Mouse (Mus musculus): ENCODE measurements at regions not wholly inside any gene's neighbourhood (a gene's known extent, or its start where the extent isn't known, plus 50 kb on each side); places are given as distances from the start of the nearest gene placed in this dataset.

DNA sequence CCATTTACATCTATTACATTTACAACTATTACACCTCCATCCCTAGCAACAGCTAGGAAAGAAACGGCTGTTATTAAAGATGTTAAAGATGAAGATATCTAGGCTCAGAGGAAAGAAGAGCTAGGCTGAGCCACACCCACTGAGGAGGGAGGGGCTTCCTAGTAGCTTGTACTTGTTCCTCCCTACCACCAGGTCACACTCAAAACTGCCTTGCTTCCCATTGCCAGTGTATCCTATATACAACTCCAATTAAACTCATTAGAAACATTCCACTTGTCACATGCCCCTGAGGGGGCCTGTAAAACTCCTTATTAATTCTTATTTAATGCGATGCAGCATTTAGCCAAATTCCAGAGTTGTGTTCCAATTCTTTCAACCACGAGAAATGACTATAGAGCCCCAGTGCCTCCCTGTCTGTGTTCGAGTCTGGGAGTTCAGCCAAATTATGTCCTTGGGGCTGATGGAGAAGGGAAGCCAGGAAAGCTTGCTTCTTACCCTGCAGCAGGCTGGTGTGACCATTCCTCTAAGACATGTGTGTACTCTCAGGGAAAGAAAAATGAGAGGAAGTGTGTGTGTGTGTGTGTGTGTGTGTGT is 225.0 kb upstream of the Tmem132c start:
- Histone ChIP-seq H3K27ac (replicated peaks in 1 of 2; ENCODE audit: control insufficient read depth in 1 of 2, insufficient read depth in 1 of 2, low read depth in 2 of 2, low read length in 2 of 2) (no peak overlapping the region), H3K4me1 (ENCODE audit: control insufficient read depth in 2 of 2, insufficient read depth in 2 of 2, low read length in 2 of 2) (no peaks in the 10 kb centered on the region), H3K4me3 (ENCODE audit: control insufficient read depth in 1 of 2, insufficient read depth in 1 of 2, low read depth in 1 of 2, low read length in 2 of 2) (no peak overlapping the region), H3K36me3 (ENCODE audit: control insufficient read depth, insufficient read depth, low read length) (no peaks in the 10 kb centered on the region), H3K9me3 (ENCODE audit: control insufficient read depth, low read length) (no peaks in the 10 kb centered on the region; the same call in 1 of the 2 replicates), H3K4me2 (ENCODE audit: low read length) (no peak overlapping the region), H3K27me3 (ENCODE audit: control insufficient read depth, insufficient read depth, low read length) (no peaks in the 10 kb centered on the region), H3K9ac (ENCODE audit: low read length) (no peak overlapping the region)
- WGBS: 67% methylated on average over 4 of the region's 4 CpGs
- ATAC-seq (ENCODE audit: insufficient number of reproducible peaks, insufficient read depth, low FRiP score, low read depth): no peak

GRCm38 (mm10) chr5:127017971-127018370 is 223.6 kb upstream of the Tmem132c start:
- Histone ChIP-seq H3K36me3 (ENCODE audit: control insufficient read depth, insufficient read depth, low read length) (no peaks in the 10 kb centered on the region), H3K4me1 (ENCODE audit: control insufficient read depth in 2 of 2, insufficient read depth in 2 of 2, low read length in 2 of 2) (no peaks in the 10 kb centered on the region), H3K4me2 (ENCODE audit: low read length) (no peak overlapping the region), H3K9ac (ENCODE audit: low read length) (no peak overlapping the region), H3K27me3 (ENCODE audit: control insufficient read depth, insufficient read depth, low read length) (no peaks in the 10 kb centered on the region), H3K4me3 (ENCODE audit: control insufficient read depth in 1 of 2, insufficient read depth in 1 of 2, low read depth in 1 of 2, low read length in 2 of 2) (no peak overlapping the region), H3K9me3 (ENCODE audit: control insufficient read depth, low read length) (no peaks in the 10 kb centered on the region; the same call in 1 of the 2 replicates), H3K27ac (replicated peaks in 1 of 2; ENCODE audit: control insufficient read depth in 1 of 2, insufficient read depth in 1 of 2, low read depth in 2 of 2, low read length in 2 of 2) (no peak overlapping the region)
- ATAC-seq (ENCODE audit: insufficient number of reproducible peaks, insufficient read depth, low FRiP score, low read depth): no peak
- 74% methylated on average over 4 of the region's 4 CpGs for WGBS

- Histone ChIP-seq H3K4me2 (ENCODE audit: low read length) (no peak overlapping the region), H3K4me1 (ENCODE audit: control insufficient read depth in 2 of 2, insufficient read depth in 2 of 2, low read length in 2 of 2) (no peaks in the 10 kb centered on the region), H3K27ac (replicated peaks in 1 of 2; ENCODE audit: control insufficient read depth in 1 of 2, insufficient read depth in 1 of 2, low read depth in 2 of 2, low read length in 2 of 2) (no peak overlapping the region), H3K27me3 (ENCODE audit: control insufficient read depth, insufficient read depth, low read length) (no peaks in the 10 kb centered on the region), H3K4me3 (ENCODE audit: control insufficient read depth in 1 of 2, insufficient read depth in 1 of 2, low read depth in 1 of 2, low read length in 2 of 2) (no peak overlapping the region), H3K9ac (ENCODE audit: low read length) (no peak overlapping the region), H3K9me3 (ENCODE audit: control insufficient read depth, low read length) (no peaks in the 10 kb centered on the region), H3K36me3 (ENCODE audit: control insufficient read depth, insufficient read depth, low read length) (no peaks in the 10 kb centered on the region)
- ATAC-seq (ENCODE audit: insufficient number of reproducible peaks, insufficient read depth, low FRiP score, low read depth): no peak
- 22% methylated on average over 5 of the region's 5 CpGs for WGBS
These were observed 205.1 kb upstream of the Tmem132c start for GRCm38 (mm10) chr5:127036472-127036871.

- H3K27ac ChIP-seq (replicated peaks in 1 of 2; ENCODE audit: control insufficient read depth in 1 of 2, insufficient read depth in 1 of 2, low read depth in 2 of 2, low read length in 2 of 2): no peak overlapping the region
- no peak overlapping the region for H3K4me2 ChIP-seq (ENCODE audit: low read length)
- H3K4me3 ChIP-seq (ENCODE audit: control insufficient read depth in 1 of 2, insufficient read depth in 1 of 2, low read depth in 1 of 2, low read length in 2 of 2): no peak overlapping the region
- no peak for ATAC-seq (ENCODE audit: insufficient number of reproducible peaks, insufficient read depth, low FRiP score, low read depth)
- peaks cover under 1% of the 10 kb centered on the region; the same call in 1 of the 2 replicates for H3K9me3 ChIP-seq (ENCODE audit: control insufficient read depth, low read length)
- H3K4me1 ChIP-seq (ENCODE audit: control insufficient read depth in 2 of 2, insufficient read depth in 2 of 2, low read length in 2 of 2): no peaks in the 10 kb centered on the region
- WGBS: 68% methylated on average over 4 of the region's 4 CpGs
- no peak overlapping the region for H3K9ac ChIP-seq (ENCODE audit: low read length)
- H3K27me3 ChIP-seq (ENCODE audit: control insufficient read depth, insufficient read depth, low read length): no peaks in the 10 kb centered on the region
- no peaks in the 10 kb centered on the region for H3K36me3 ChIP-seq (ENCODE audit: control insufficient read depth, insufficient read depth, low read length)
These were observed 183.8 kb upstream of the Tmem132c start for GRCm38 (mm10) chr5:127057770-127058169.

- no peak overlapping the region for H3K4me2 ChIP-seq (ENCODE audit: low read length)
- H3K4me3 ChIP-seq (ENCODE audit: control insufficient read depth in 1 of 2, insufficient read depth in 1 of 2, low read depth in 1 of 2, low read length in 2 of 2): no peak overlapping the region
- no peaks in the 10 kb centered on the region for H3K36me3 ChIP-seq (ENCODE audit: control insufficient read depth, insufficient read depth, low read length)
- no peak overlapping the region for H3K9ac ChIP-seq (ENCODE audit: low read length)
- no peaks in the 10 kb centered on the region for H3K9me3 ChIP-seq (ENCODE audit: control insufficient read depth, low read length)
- no peak overlapping the region for H3K27ac ChIP-seq (replicated peaks in 1 of 2; ENCODE audit: control insufficient read depth in 1 of 2, insufficient read depth in 1 of 2, low read depth in 2 of 2, low read length in 2 of 2)
- H3K27me3 ChIP-seq (ENCODE audit: control insufficient read depth, insufficient read depth, low read length): no peaks in the 10 kb centered on the region
- no peaks in the 10 kb centered on the region for H3K4me1 ChIP-seq (ENCODE audit: control insufficient read depth in 2 of 2, insufficient read depth in 2 of 2, low read length in 2 of 2)
- 69% methylated on average over 4 of the region's 4 CpGs for WGBS
- no peak for ATAC-seq (ENCODE audit: insufficient number of reproducible peaks, insufficient read depth, low FRiP score, low read depth)
These were observed 167.3 kb upstream of the Tmem132c start for GRCm38 (mm10) chr5:127074327-127074726.
